Mouse (Mus musculus): Measurements from ENCODE around the gene Tenm3.

GRCm38 (mm10) chr8:48649845-48650244 is 193.9 kb downstream of the Tenm3 start:
- TF ChIP-seq CTCF (IDR thresholded peaks at IDR 0.05; ENCODE audit: low read depth) (no peak), EP300 (IDR thresholded peaks at IDR 0.05; ENCODE audit: low read depth) (no peak)
